Mouse (Mus musculus): ENCODE data around the gene Sms. TPM values are rescaled to one million over a fixed set of nuclear protein-coding genes. Genes with fewer than 3 reads are reported as not detected.

Sms gene
- total RNA-seq, 2 experiments from 2014 or later = 66.3 to 76.7 TPM

DNA sequence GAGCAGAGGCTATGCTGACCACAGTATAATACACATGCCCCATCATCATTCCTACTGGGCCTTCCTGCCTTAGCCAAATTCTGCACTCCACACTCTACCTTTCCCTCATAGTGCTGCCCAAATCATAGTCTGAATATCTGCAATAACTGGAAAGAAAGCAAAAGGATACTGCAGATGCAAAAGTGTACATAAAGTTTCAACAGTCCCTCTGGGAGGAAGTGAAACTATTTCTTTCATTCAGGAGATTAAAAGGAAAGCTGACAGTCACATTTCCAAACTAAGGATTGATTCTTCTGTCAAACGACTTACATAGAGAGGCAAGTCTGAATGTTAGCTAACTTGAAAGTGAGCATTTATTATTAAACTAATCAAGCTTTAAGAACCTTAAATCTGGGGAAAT is 26.1 kb downstream of the Sms start:
- no peak for DNase-seq (ENCODE audit: low spot score in 2 of 2)
- intact Hi-C loops (cut with DNase I) = loop anchor here (10.0 kb wide), 1 partner anchor 1459 kb away; no protein-coding TSS in a partner anchor

DNA sequence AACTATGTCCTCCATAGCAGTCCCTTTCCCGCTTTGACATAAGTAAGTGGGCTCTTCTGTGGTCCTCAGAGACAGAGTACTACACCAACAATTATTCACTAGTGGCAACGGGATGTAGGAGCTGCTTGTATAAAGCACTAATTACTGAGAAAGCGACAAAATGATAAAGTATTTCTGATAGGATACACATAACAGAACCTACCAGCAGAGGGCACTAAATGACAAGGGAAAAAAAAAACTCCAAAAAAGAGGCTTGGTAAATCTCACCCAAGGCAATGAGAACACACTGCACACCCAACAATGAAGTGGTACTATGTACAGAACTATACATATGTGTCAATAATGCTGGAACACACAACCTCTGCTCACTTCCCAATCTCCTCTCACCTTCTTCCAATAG is 29.4 kb downstream of the Sms start:
- intact Hi-C loops (cut with DNase I) = loop anchor here (10.0 kb wide), 1 partner anchor 1462 kb away; no protein-coding TSS in a partner anchor
- DNase-seq (ENCODE audit: low spot score in 2 of 2) = no peak

DNA sequence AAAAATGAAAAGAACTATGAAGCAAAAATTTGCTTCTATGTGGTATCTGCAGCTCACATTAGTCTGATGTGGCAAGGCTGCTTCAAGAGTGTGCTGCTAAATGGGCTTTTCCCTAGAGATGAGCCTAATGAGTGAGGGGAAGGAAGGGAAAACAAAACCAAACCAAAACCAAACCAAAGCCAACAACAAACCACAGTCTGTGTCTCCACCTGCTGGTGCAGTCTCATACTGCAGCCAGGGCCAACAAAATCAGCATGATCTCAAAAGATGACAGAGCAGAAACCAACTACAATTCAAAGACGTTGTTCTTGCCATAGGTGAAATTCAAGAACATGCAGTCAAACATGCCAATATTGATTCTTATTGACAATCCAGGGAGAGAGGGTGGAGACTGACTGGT is 37.7 kb downstream of the Sms start:
- intact Hi-C loops (cut with DNase I) = no loop called here
- DNase-seq (ENCODE audit: low spot score in 2 of 2) = peak; percentile 23 to 39

DNA sequence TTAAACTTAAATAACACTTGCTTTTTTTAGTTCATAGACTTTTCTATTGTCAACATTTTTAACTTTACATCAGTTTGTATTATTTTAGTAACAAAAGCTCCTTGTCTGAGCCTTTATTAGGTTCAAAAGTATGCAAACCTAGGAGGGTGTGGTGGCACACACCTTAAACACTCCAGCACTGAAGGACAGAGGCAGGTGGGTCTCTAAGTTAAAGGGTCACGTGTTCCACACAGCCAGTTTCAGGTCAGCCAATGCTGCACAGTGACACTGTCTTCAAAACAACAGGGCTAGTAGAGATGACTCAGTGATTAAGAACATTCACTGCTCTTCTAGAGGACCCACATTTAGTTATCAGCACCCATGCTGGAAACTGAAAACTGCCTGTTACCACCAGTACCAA is 43.1 kb downstream of the Sms start:
- intact Hi-C loops (cut with DNase I) = no loop called here
- no peak for DNase-seq (ENCODE audit: low spot score in 2 of 2)

DNA sequence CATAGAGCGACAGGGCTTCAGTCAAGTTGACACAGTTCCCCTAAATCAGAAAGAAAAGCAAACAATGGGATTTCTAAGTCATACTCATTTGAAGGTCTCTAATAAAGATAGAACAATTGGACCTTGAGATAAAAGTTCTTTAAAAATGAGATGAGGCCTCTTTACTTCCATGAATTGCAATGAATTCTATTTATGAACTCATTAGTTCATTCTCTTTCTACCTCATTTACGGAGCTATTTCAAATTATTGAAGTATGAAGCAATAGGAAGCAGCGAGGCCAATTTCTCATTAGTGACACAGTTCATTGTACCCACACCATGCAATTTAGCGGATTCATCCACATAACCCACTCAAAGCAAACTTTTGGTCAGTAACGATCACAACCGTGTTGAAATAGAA is 44.7 kb downstream of the Sms start:
- no peak for DNase-seq (ENCODE audit: low spot score in 2 of 2)
- intact Hi-C loops (cut with DNase I) = no loop called here

DNA sequence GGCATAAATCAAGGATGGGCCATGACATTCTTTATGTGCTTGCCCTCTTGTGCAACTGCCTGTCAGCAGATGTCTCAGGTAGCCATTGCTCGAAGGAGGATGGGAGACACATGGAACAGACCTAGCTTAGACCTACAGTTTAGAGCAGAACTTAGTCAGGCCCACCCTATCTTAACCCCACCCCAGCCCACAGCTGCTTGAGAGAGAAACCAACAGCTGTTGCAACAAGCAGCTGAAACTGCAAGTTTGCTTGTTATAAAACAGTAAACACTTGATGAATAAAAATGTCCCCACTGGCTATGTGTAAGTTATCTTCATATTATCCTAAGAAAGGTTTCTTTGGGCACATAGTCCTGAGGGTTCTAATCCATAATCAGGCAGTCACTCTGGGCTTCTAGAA is 57.3 kb downstream of the Sms start:
- intact Hi-C loops (cut with DNase I) = no loop called here
- no peak for DNase-seq (ENCODE audit: low spot score in 2 of 2)

DNA sequence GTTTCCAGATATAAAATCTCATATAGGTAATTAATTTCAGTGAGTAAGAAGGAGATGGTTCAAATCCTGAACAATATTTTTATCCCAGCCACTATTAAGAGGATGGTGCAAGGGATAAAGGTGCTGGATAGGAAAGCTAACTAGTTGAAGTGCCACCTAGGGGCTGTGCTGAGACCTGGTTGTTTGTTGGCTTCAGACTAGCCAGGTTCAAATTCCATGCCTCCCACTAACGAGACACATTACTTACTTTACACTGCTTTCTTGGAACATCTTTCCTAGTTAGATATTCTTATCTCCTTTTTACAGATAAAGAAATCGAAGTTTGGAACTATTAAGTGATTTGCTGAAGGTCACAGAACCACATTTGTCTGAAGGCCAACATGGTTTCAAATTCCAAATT is 72.6 kb downstream of the Sms start:
- intact Hi-C loops (cut with DNase I) = no loop called here
- no peak for DNase-seq (ENCODE audit: low spot score in 2 of 2)

DNA sequence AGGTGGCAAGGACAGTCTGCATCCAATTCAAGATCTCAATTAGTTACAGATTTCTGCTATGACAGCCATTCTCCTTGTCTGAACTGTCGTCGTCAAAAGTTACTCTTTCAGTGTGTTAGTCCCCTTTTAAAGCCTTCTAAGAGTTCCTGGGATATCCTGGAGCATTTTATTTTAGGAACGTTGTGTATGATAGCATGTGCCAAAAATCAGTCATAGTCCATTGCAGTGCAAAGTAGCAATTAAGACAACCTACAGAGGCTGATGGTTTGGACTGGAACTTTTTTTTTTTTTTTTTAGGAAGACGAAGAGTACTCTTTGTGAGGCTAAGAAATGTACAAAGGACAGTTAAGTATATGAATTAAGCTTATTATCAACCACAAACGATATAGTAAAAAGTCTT is 76.9 kb downstream of the Sms start, which contains the start of gene Phex:
Gene Phex, minus strand, starts transcription at position 101 of the 400 bp plus-strand sequence.
- intact Hi-C loops (cut with DNase I) = no loop called here
- DNase-seq (ENCODE audit: low spot score in 2 of 2) = no peak

DNA sequence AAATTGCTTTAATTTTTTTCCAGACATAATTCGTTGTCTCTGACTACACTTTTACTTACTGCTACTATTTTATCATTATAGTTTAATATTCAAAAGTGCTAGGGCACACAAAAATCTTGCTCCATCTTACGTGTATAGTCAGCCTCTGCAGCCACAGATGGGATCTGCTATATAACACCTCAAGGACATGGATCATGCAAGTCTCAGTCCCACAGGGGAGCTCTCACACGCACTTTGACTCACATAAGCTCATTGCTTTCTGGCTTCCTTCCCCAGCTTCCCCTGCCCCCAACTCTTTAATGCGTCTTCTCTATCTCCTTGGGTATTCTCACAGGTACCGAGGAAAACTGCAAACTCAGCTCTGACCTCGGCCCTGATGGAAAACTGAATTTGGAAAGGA is 87.2 kb downstream of the Sms start:
- intact Hi-C loops (cut with DNase I) = no loop called here
- DNase-seq (ENCODE audit: low spot score in 2 of 2) = no peak

Other genes with a start within 250 kb of the Sms start
- gene Phex, start 77.0 kb downstream of the Sms start, total RNA-seq (2021) = under 1 TPM; 0.54 to 0.79 TPM
- gene Yy2, start 76.7 kb upstream of the Sms start, total RNA-seq (2021) = not detected
- gene Mbtps2, start 106.4 kb upstream of the Sms start, total RNA-seq (2021) = 10 to 100 TPM; 23.7 to 24.2 TPM
- not detected for gene Smpx, start 206.6 kb upstream of the Sms start, total RNA-seq (2021)

All from left cerebral cortex, postnatal 36 days (tissue).